Mouse (Mus musculus) cerebellum, adult 2 months (tissue): Measurements from ENCODE around the gene Invs.

Experiments
- CTCF ChIP-seq: fragments of 200-500 bp; IDR thresholded peaks from 2 replicates; pipeline ENCODE4 v1.5.1; 2011; ENCODE audit warnings: low read depth, mild to moderate bottlenecking, control low read depth, low read length, moderate library complexity, borderline replicate concordance; ENCODE audit not compliant: insufficient read depth
- POLR2A ChIP-seq: fragments of 200-500 bp; IDR thresholded peaks from 2 replicates; pipeline ENCODE4 v1.6.1; 2011; ENCODE audit warnings: low read length, control low read depth, borderline replicate concordance; ENCODE audit not compliant: insufficient read depth

- TF ChIP-seq CTCF (no peak), POLR2A (no peak)
Measured at GRCm38 (mm10) chr4:48413473-48413872, 133.9 kb downstream of the Invs start.
